Mouse (Mus musculus) ES-E14 (cell line): ENCODE measurements around the gene Cope. TPM values are rescaled to one million over a fixed set of nuclear protein-coding genes. Genes with fewer than 3 reads are reported as not detected.

Source experiments
- DNase-seq: peaks from one replicate; pipeline ENCODE4 v3.0.0-alpha.2; 2013; ENCODE audit warnings: low read depth, low spot score
- H3K27ac ChIP-seq: 2 replicates; pipeline ENCODE4 v1.5.1; 2012; ENCODE audit warnings: low read depth, mild to moderate bottlenecking, low read length, moderate library complexity, mixed read lengths; ENCODE audit not compliant: poor library complexity, insufficient read depth, severe bottlenecking
- H3K36me3 ChIP-seq: 2 replicates; pipeline ENCODE4 v1.6.1; 2012; ENCODE audit warnings: mild to moderate bottlenecking, low read length, moderate library complexity, mixed read lengths; ENCODE audit not compliant: control insufficient read depth, poor library complexity, insufficient read depth, severe bottlenecking
- H3K4me1 ChIP-seq, 2 experiments: fragments of 150-350 bp in 1 of 2; sonication (generic) in 1 of 2; 2 replicates each; pipeline ENCODE4 v1.6.1; 2012; ENCODE audit warnings: low read length in 2 of 2, mild to moderate bottlenecking in 1 of 2, mixed read lengths in 1 of 2; ENCODE audit not compliant: control insufficient read depth in 2 of 2, insufficient read depth in 2 of 2, poor library complexity in 1 of 2
- H3K4me3 ChIP-seq, 2 experiments: fragments of 150-350 bp in 1 of 2; sonication (generic) in 1 of 2; 2 replicates each; pipeline ENCODE4 v1.5.1; 2012; ENCODE audit warnings: low read length in 2 of 2, low read depth in 1 of 2, mild to moderate bottlenecking in 1 of 2, mixed read lengths in 1 of 2; ENCODE audit not compliant: insufficient read depth in 1 of 2, poor library complexity in 1 of 2, severe bottlenecking in 1 of 2
- H3K9ac ChIP-seq: 2 replicates; pipeline ENCODE4 v1.6.1; 2012; ENCODE audit warnings: low read depth, mild to moderate bottlenecking, low read length, mixed read lengths; ENCODE audit not compliant: poor library complexity, insufficient read depth, severe bottlenecking
- H3K9me3 ChIP-seq: fragments of 150-350 bp; sonication (generic); 2 replicates; pipeline ENCODE4 v1.6.1; 2012; ENCODE audit warnings: low read depth, mild to moderate bottlenecking, low read length; ENCODE audit not compliant: control insufficient read depth, insufficient read depth
- CHD2 ChIP-seq: IDR thresholded peaks from 2 replicates; pipeline ENCODE4 v1.6.1; 2014; ENCODE audit warnings: mild to moderate bottlenecking, low read depth, low read length, inconsistent platforms
- HCFC1 ChIP-seq: IDR thresholded peaks from 2 replicates; pipeline ENCODE4 v1.6.1; 2012; ENCODE audit warnings: low read length, inconsistent platforms, borderline replicate concordance; ENCODE audit not compliant: insufficient read depth
- MAFK ChIP-seq: IDR thresholded peaks from 2 replicates; pipeline ENCODE4 v1.6.1; 2014; ENCODE audit warnings: mild to moderate bottlenecking, low read depth, low read length, inconsistent platforms; ENCODE audit not compliant: insufficient read depth
- ZC3H11A ChIP-seq: IDR thresholded peaks from 2 replicates; pipeline ENCODE4 v1.6.1; 2012; ENCODE audit warnings: low read depth, mild to moderate bottlenecking, inconsistent platforms, low read length, borderline replicate concordance
- ZNF384 ChIP-seq: IDR thresholded peaks from 2 replicates; pipeline ENCODE4 v1.6.1; 2012; ENCODE audit warnings: low read depth, low read length, inconsistent platforms
- in situ Hi-C, 2 experiments: fragments of 600-800 bp; cut with MboI; formaldehyde crosslinking; loops; one replicate each; pipeline ENCODE4 v1.15.1; 2025; ENCODE audit warnings: low sequenced_read_pairs in 2 of 2, inconsistent platforms in 1 of 2; ENCODE audit not compliant: unreplicated experiment in 2 of 2
- total RNA-seq: library from RNA; depleted of rRNA; stranded (reverse); fragments of 300-350 nt; gene quantifications from 2 replicates; pipeline ENCODE4 v1.2.3, GENCODE M21; 2012

The Cope gene
- total RNA-seq, 1 experiment: 101 TPM

DNA sequence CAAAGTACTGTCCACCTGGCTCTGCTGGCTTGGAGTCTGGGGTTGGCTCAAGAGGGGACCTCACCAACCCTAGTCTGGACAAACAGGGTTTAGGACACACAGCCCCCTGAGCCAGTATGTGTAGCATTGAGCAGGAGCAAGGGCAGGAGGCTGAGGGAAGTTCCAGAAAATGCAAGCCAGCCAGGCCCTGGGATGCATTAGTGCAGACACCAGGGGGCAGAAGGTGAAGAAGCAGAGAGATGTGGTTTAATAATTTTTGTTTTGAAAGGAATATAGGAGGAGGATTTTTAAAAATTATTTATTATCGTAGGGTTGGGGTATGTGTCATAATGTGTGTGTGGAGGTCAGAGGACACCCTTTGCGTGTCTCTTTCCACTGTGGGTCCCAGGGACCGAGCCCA is 21.4 kb downstream of the Cope start:
- Histone ChIP-seq H3K9me3 (no peaks in the 10 kb centered on the region), H3K4me1 (no peaks in the 10 kb centered on the region), H3K27ac (no peak overlapping the region), H3K4me3 (no peak overlapping the region), H3K36me3 (peaks cover 8% of the 10 kb centered on the region; the same call in 1 of the 2 replicates), H3K9ac (no peak overlapping the region)
- no peak for TF ChIP-seq ZNF384
- no peak for TF ChIP-seq CHD2
- TF ChIP-seq HCFC1: no peak
- TF ChIP-seq MAFK: no peak
- TF ChIP-seq ZC3H11A: no peak
- DNase-seq: no peak
- in situ Hi-C loops: no loop called here

DNA sequence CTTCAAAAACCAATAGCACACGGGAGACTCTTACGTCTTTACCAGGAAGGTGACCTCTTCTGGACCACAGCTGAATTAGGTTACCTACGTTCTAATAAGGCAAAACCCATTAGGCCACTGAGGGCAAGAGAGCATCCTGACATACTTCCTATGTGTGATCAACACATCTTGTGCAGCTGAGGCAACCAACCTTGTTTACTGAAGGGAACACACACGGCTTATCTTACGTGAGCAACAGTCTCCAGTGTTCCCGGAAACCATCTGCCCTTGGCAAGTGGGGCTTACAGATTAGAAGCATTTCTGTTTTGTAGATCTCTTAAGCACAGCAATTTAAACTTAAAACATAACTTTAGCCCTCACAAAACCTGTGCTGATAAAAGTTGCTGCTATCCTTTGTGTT is 25.2 kb downstream of the Cope start:
- DNase-seq: no peak
- Histone ChIP-seq H3K27ac (no peak overlapping the region), H3K4me3 (no peak overlapping the region), H3K36me3 (peaks cover 15% of the 10 kb centered on the region), H3K4me1 (peaks cover 2 to 14% of the 10 kb centered on the region in 2 experiments; a peak in 2 of 4 replicates), H3K9ac (no peak overlapping the region), H3K9me3 (no peaks in the 10 kb centered on the region)
- TF ChIP-seq ZC3H11A (no peak), ZNF384 (no peak), HCFC1 (no peak), MAFK (no peak), CHD2 (no peak)
- in situ Hi-C loops: no loop called here

DNA sequence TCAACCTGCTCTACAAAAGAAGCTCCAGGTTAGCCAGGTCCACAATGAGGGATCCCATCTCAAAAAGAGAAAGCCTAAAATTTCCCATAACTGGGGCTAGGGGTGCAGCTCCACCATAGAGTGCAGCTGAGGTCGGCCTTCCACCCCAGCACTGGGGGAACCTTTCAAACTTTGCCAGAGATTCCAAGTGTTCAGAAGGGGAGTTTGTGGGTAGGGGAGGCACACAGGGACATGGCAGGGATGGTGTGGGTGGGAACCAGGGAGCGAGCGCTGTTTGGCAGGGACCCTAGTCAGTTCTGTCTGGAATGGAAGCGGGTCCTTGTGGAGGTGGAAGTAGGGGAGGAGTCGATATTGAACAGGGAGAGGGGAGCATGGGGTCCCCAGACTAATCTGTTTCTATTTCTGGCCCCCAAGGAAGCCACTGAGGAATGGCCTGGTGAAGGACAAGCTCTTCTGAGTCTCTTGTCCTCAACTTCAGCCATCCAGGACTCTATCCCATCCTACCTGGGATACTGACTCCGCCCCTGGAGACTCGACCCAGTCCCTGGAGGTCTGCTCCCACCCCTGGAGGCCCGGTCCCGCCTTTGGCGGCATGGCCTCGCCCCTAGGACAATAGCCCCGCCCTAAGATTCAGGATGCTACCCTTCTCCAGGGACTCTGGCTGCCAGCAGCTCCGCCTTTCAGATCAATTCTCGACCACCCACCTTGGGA is 27.0 kb downstream of the Cope start, which contains the start of gene Gdf1:
Gene Gdf1 (plus strand): TSS at position 694 of the 711 bp plus-strand sequence.
- Histone ChIP-seq H3K36me3 (peaks cover 29% of the 10 kb centered on the region), H3K4me1 (peaks cover 2 to 14% of the 10 kb centered on the region in 2 experiments; a peak in 2 of 4 replicates), H3K9me3 (no peaks in the 10 kb centered on the region), H3K27ac (no peak within 1 kb of the TSS), H3K4me3 (peak within 1 kb of the TSS; percentile 37 to 39; a peak in 3 of 4 replicates), H3K9ac (peak within 1 kb of the TSS; percentile 15)
- peak; percentile 60 for DNase-seq
- TF ChIP-seq HCFC1 (no peak), CHD2 (no peak), ZNF384 (no peak), ZC3H11A (no peak), MAFK (no peak)
- in situ Hi-C loops: no loop called here

DNA sequence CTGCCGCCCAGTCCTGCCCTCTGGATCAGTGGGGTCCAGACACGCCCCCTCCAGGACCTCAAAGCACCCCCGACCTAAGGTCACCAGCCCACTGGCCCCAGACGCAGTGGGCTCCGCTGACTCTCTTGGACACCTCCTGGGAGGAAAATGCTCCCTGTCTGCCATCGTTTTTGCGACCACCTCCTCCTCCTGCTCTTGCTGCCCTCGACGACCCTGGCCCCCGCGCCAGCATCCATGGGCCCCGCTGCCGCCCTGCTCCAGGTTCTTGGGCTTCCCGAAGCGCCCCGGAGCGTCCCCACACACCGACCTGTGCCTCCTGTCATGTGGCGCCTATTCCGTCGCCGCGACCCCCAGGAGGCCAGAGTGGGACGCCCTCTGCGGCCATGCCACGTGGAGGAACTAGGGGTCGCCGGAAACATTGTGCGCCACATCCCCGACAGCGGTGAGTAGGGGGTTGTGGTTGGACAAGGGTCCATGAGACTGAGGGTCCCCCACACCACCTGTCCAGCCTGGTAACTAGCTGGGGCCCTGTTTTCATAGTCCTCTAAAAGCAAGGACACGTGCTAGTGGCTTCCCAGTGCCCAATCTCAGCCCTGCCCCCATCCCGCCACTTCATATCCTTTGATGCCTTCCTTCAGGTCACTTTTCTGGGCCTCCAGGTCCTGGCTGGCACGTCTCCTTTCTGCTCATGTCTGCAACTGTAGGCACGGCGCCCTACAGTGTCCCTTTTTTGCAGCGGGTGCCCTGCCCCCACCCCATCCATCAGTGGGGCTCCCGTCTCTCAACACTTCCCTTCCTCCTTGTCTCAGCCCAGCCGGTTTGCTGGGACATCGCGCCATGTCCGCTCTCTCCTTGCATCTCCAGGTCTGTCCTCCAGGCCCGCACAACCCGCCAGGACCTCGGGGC is 27.8 kb downstream of the Cope start:
- H3K4me3 ChIP-seq: peak overlapping the region; percentile 37 to 39; a peak in 3 of 4 replicates
- TF ChIP-seq HCFC1 (no peak), MAFK (no peak), ZC3H11A (no peak), CHD2 (no peak), ZNF384 (no peak)
- in situ Hi-C loops: no loop called here
- H3K4me1 ChIP-seq: peaks cover 2 to 14% of the 10 kb centered on the region in 2 experiments; a peak in 2 of 4 replicates
- H3K27ac ChIP-seq: no peak overlapping the region
- H3K9ac ChIP-seq: peak overlapping the region; percentile 15
- H3K9me3 ChIP-seq: no peaks in the 10 kb centered on the region
- peaks cover 37% of the 10 kb centered on the region for H3K36me3 ChIP-seq
- no peak for DNase-seq
